Mouse (Mus musculus): Measurements from ENCODE around the gene Ccni.

Ccni gene

GRCm38 (mm10) chr5:93135368-93136107, 70.8 kb downstream of the Ccni start:
- no peak for DNase-seq

GRCm38 (mm10) chr5:93133445-93134244, 72.7 kb downstream of the Ccni start:
- no peak for DNase-seq

Data from cerebellum, postnatal 25 days (tissue).